ENCODE assay signal across 9 mouse cellular contexts in the genomic region with DNA sequence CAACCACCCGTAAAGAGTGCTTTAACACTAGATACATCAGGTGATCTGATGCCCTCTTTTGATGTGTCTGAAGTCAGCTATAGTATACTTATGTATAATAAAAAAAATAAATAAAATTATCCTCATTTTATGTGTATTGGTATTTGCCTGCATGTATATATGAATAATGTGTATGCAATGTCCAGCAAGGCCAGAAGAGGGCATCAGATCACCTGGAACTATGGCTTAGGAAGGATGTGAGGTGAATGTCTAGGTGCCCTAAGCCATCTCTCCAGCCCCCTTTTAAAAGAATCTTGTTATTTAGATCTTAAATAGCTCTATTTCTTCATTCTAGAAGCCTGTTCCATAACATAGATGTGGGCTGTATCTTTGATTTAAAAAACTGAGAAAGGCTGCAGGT. TPM values are rescaled to one million over a fixed set of nuclear protein-coding genes. Genes with fewer than 3 reads are reported as not detected.
DNase-seq lines count a peak whose midpoint lies in the region; ATAC-seq and TF ChIP-seq lines count a peak whose summit lies in the region.
"Had no signal": no experiment of that assay in that cellular context is flagged by ENCODE, and none has a peak within 500 bp of the region (broad histone marks: within the 10 kb centered on the region; RNA-seq: fewer than 3 reads in every experiment).

No protein-coding gene starts in this region.

- ATAC-seq in inflammation-experienced regulatory T-cells, adult 6 months, result no peak

- H3K4me3 ChIP-seq in ES-Bruce4 (ENCODE audit: low read depth, low read length), result no peak overlapping the region
- H3K4me3 ChIP-seq: liver, embryonic 15.5 days had no signal

- no peak for TF ChIP-seq POLR2A in ES-Bruce4 (IDR thresholded peaks at IDR 0.05; ENCODE audit: insufficient read depth, low read length)

- no peaks in the 10 kb centered on the region for H3K27me3 ChIP-seq in ES-Bruce4 (ENCODE audit: control insufficient read depth, insufficient read depth, low read length, poor library complexity, severe bottlenecking)

- peak; percentile 57 for DNase-seq in heart, postnatal 4 days
- DNase-seq in heart, adult 8-10 months (ENCODE audit: low spot score), result no peak
- DNase-seq in 3T3-L1 (ENCODE audit: low read depth, low spot score), result peak; percentile 59
- peak; percentile 57 for DNase-seq in kidney, postnatal 10 days
- no peak for DNase-seq in yolk sac, embryonic 10.5 days (ENCODE audit: low spot score)
- DNase-seq in layer of hippocampus, postnatal 10 days (ENCODE audit: low spot score in 2 of 2), result no peak

- no peaks in the 10 kb centered on the region for H3K36me3 ChIP-seq in ES-Bruce4 (ENCODE audit: control insufficient read depth, insufficient read depth, low read length, poor library complexity, severe bottlenecking)

- no peaks in the 10 kb centered on the region for H3K9me3 ChIP-seq in ES-Bruce4 (replicated peaks; ENCODE audit: control insufficient read depth, insufficient read depth, low read length, poor library complexity, severe bottlenecking)
- H3K9me3 ChIP-seq: liver, embryonic 15.5 days had no signal

- no peak overlapping the region for H3K9ac ChIP-seq in ES-Bruce4 (ENCODE audit: low read depth, poor library complexity, severe bottlenecking)
- H3K9ac ChIP-seq: liver, embryonic 15.5 days had no signal

- no peaks in the 10 kb centered on the region for H3K4me1 ChIP-seq in ES-Bruce4 (ENCODE audit: control insufficient read depth, insufficient read depth, low read length)

- no peak for TF ChIP-seq EP300 in ES-Bruce4 (IDR thresholded peaks at IDR 0.05; ENCODE audit: insufficient read depth, low read depth, low read length)

- H3K27ac ChIP-seq in ES-Bruce4 (ENCODE audit: insufficient read depth, low read length), result no peak overlapping the region
- H3K27ac ChIP-seq: liver, embryonic 15.5 days had no signal

- peak; percentile 12 for TF ChIP-seq CTCF in ES-Bruce4 (IDR thresholded peaks at IDR 0.05; ENCODE audit: low read depth, low read length)

RNA-seq across cellular contexts. Expression of a gene that starts 10.5 kb away (rescaled TPM):
- 10 to 100 TPM; 21.3 TPM for total RNA-seq in heart, postnatal 4 days (2021)
- 10 to 100 TPM; 14.7 to 18.9 (median 16.5) TPM for total RNA-seq in heart, adult 8-10 months (2022)
- 22.5 and 25.6 TPM in 2 replicates for polyA plus RNA-seq in ES-Bruce4 (2011; ENCODE audit: insufficient read depth, insufficient read length, low read depth, missing spikeins)
- polyA plus RNA-seq in inflammation-experienced regulatory T-cells, adult 6 months (2017; shearing (Covaris generic)), result 10 to 100 TPM; 18.8 to 24.0 (median 20.3) TPM
- total RNA-seq in layer of hippocampus, postnatal 10 days (2021), result 10 to 100 TPM; 24.7 to 28.6 TPM

RNA-seq across cellular contexts. Expression of a gene that starts 12.9 kb away (rescaled TPM):
- 10 to 100 TPM; 46.8 to 50.0 TPM for total RNA-seq in heart, postnatal 4 days (2021)
- total RNA-seq in heart, adult 8-10 months (2022), result 10 to 100 TPM; 10.5 to 17.8 (median 16.0) TPM
- polyA plus RNA-seq in ES-Bruce4 (2011; ENCODE audit: insufficient read depth, insufficient read length, low read depth, missing spikeins), result 2.9 and 3.7 TPM in 2 replicates
- polyA plus RNA-seq in inflammation-experienced regulatory T-cells, adult 6 months (2017; shearing (Covaris generic)), result 1 to 10 TPM; 3.1 to 5.0 (median 4.2) TPM
- 10 to 100 TPM; 59.3 to 61.6 TPM for total RNA-seq in layer of hippocampus, postnatal 10 days (2021)

RNA-seq across cellular contexts. Expression of a gene that starts 12.9 kb away (rescaled TPM):
- total RNA-seq in heart, postnatal 4 days (2021), result under 1 TPM in 1 of 2 experiments, not detected in 1; 0.10 TPM
- total RNA-seq in heart, adult 8-10 months (2022), result under 1 TPM in 3 of 4 experiments, not detected in 1; 0.06 to 0.20 (median 0.08) TPM
- not detected in 2 replicates for polyA plus RNA-seq in ES-Bruce4 (2011; ENCODE audit: insufficient read depth, insufficient read length, low read depth, missing spikeins)
- polyA plus RNA-seq in inflammation-experienced regulatory T-cells, adult 6 months (2017; shearing (Covaris generic)), result under 1 TPM in 2 of 3 experiments, not detected in 1; 0.14 to 0.40 TPM
- 1 to 10 TPM; 2.9 to 3.7 TPM for total RNA-seq in layer of hippocampus, postnatal 10 days (2021)

RNA-seq across cellular contexts. Expression of a gene that starts 18.6 kb away (rescaled TPM):
- total RNA-seq in heart, postnatal 4 days (2021), result 10 to 100 TPM; 21.8 to 22.6 TPM
- total RNA-seq in heart, adult 8-10 months (2022), result 1 to 10 TPM in 3 of 4 experiments, not detected in 1; 1.3 to 1.4 (median 1.3) TPM
- polyA plus RNA-seq in ES-Bruce4 (2011; ENCODE audit: insufficient read depth, insufficient read length, low read depth, missing spikeins), result 7.7 and 8.0 TPM in 2 replicates
- polyA plus RNA-seq in inflammation-experienced regulatory T-cells, adult 6 months (2017; shearing (Covaris generic)), result 1 to 10 TPM; 2.9 to 5.2 (median 4.3) TPM
- total RNA-seq in layer of hippocampus, postnatal 10 days (2021), result 100 to 1,000 TPM; 146 to 155 TPM

RNA-seq across cellular contexts. Expression of a gene that starts 28.6 kb away (rescaled TPM):
- total RNA-seq in heart, postnatal 4 days (2021), result 100 to 1,000 TPM; 161 to 165 TPM
- total RNA-seq in heart, adult 8-10 months (2022), result 100 to 1,000 TPM; 165 to 184 (median 175) TPM
- polyA plus RNA-seq in ES-Bruce4 (2011; ENCODE audit: insufficient read depth, insufficient read length, low read depth, missing spikeins), result 104 and 105 TPM in 2 replicates
- 10 to 100 TPM; 12.8 to 24.5 (median 15.7) TPM for polyA plus RNA-seq in inflammation-experienced regulatory T-cells, adult 6 months (2017; shearing (Covaris generic))
- total RNA-seq in layer of hippocampus, postnatal 10 days (2021), result 100 to 1,000 TPM; 453 to 458 TPM

Comparison
In these comparisons a context has a peak if more than half of its experiments do, and no peak if none do; other contexts are left out.
1. DNase-seq: peak in heart, postnatal 4 days (single experiment), 3T3-L1 (single experiment) and kidney, postnatal 10 days (single experiment); none in heart, adult 8-10 months (single experiment), yolk sac, embryonic 10.5 days (single experiment) and layer of hippocampus, postnatal 10 days (0 of 2).